Mouse (Mus musculus) cerebellum, adult 2 months (tissue): Measurements from ENCODE around the gene Efhd2. TPM values are rescaled to one million over a fixed set of nuclear protein-coding genes. Genes with fewer than 3 reads are reported as not detected.

ENCODE experiments used
- DNase-seq, 2 experiments: peaks; one replicate each; pipeline ENCODE4 v3.0.0; 2021
- H3K27ac ChIP-seq: fragments of 200-500 bp; 2 replicates; pipeline ENCODE4 v1.5.1; 2012; ENCODE audit warnings: low read length, control low read depth, inconsistent platforms; ENCODE audit not compliant: insufficient read depth
- H3K27me3 ChIP-seq: fragments of 200-500 bp; 2 replicates; pipeline ENCODE4 v1.6.1; 2012; ENCODE audit warnings: inconsistent platforms, mild to moderate bottlenecking, low read length, moderate library complexity; ENCODE audit not compliant: control insufficient read depth, insufficient read depth
- H3K4me1 ChIP-seq: fragments of 200-500 bp; 2 replicates; pipeline ENCODE4 v1.6.1; 2011; ENCODE audit warnings: low read length; ENCODE audit not compliant: control insufficient read depth, insufficient read depth
- H3K4me3 ChIP-seq: fragments of 200-500 bp; replicated peaks from 2 replicates; pipeline ENCODE3; 2011; ENCODE audit warnings: mild to moderate bottlenecking, low read depth, low read length, control low read depth; ENCODE audit not compliant: insufficient read depth
- CTCF ChIP-seq: fragments of 200-500 bp; IDR thresholded peaks from 2 replicates; pipeline ENCODE4 v1.5.1; 2011; ENCODE audit warnings: low read depth, mild to moderate bottlenecking, control low read depth, low read length, moderate library complexity, borderline replicate concordance; ENCODE audit not compliant: insufficient read depth
- POLR2A ChIP-seq: fragments of 200-500 bp; IDR thresholded peaks from 2 replicates; pipeline ENCODE4 v1.6.1; 2011; ENCODE audit warnings: low read length, control low read depth, borderline replicate concordance; ENCODE audit not compliant: insufficient read depth
- WGBS: fragments of 180-500 bp; shearing (Covaris S2); methylation state at CpG from one replicate; pipeline ENCODE4 v1.1.7; 2018; 5-methylcytosine and 5-hydroxymethylcytosine counted together
- polyA plus RNA-seq: library from polyadenylated mRNA; depleted of rRNA; stranded (reverse); fragments of >200 nt; gene quantifications from 2 replicates; pipeline ENCODE4 v1.2.3, GENCODE M21; 2012

Efhd2 gene
- polyA plus RNA-seq, 1 experiment = 152 TPM

DNA sequence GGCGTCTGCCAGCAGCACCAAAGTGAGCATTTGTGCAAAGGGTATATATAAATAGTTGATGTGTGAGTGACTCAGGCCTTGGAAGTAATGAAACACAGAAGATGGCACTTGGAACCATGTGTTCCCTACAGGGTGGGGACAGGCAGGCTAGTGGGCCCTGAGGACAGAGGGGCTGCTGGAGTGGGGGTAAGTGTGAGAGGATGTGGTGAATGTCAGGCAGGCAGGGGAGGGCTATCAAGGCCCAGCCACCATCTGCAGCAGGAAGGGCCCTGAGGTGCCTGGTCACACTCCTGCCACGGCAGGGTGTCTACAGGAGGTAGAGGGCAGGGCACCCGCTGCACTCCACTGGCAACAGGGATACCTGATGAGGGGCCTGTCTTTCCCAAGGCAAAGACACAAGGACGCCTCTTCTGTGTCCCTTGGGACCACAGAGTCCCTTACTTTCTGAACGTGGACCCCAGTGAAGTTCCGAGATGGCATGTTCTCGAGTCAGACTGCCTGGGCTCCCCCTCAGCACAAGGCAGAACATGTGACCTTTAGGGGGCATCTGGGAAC is 10.9 kb downstream of the Efhd2 start:
- no peak overlapping the region for H3K4me3 ChIP-seq
- H3K27me3 ChIP-seq = no peaks in the 10 kb centered on the region
- H3K27ac ChIP-seq = no peak overlapping the region
- TF ChIP-seq POLR2A (no peak), CTCF (no peak)
- WGBS = 90% methylated on average over 7 of the region's 7 CpGs
- H3K4me1 ChIP-seq = peaks cover 29% of the 10 kb centered on the region
- no peak for DNase-seq

DNA sequence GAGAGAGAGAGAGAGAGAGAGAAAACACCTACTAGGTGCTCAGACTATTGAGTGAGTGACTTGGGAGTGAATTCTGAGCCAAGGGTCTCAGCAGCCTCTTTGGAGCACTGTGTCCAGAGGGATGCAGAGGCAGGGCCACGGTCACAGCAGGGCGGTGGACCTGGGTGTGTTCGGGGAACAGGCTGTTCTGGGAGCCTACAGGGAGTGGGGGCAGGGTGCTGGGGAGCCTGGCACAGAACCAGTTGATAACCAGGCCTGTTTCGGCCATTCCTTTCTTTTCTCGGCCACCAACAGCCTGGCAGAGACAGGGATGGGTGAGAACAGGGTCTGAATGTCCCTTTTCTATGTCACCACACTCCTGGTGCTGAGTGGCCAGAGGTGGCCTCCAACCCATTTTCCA is 11.9 kb downstream of the Efhd2 start:
- TF ChIP-seq CTCF (no peak), POLR2A (no peak)
- 77% methylated on average over 5 of the region's 5 CpGs for WGBS

DNA sequence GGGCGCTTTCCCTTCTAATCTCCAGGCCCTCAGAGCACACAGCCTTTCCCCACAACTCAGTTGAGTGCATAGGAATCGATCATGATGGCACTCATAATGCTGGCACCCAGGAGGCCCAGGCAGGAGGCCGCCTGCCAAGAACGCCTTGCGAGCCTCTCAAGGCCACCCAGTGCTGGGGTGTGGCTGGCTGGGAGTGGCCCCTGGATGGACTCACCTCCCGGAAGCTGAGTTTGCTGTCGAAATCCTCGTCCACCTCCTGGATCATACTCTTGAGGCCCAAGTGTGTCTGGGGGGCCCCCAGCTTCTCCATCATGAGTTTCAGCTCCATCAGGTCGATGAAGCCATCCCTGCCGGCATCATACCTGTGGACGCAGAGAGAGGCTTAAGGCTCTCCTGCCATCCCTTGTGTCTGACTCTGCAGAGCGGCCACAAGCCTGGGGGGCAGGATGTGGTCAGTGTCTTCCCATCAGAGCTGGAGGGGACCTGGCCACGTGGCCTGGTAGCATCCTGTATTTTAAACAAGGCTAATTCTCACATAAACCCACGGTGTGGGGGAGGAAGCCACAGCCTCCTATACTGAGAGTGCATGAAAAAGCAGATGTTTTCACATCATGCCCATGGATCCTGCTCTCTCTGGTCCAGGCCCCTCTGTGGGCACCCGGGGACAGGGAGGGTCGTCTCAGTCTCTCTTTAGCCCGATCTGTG is 13.0 kb downstream of the Efhd2 start:
- DNase-seq = no peak
- H3K27ac ChIP-seq = no peak overlapping the region
- H3K4me3 ChIP-seq = no peak overlapping the region
- WGBS = 91% methylated on average over 17 of the region's 17 CpGs
- H3K4me1 ChIP-seq = peaks cover 23% of the 10 kb centered on the region
- TF ChIP-seq CTCF (no peak), POLR2A (no peak)
- no peaks in the 10 kb centered on the region for H3K27me3 ChIP-seq

More for the DNA sequence above, 11.9 kb downstream of the Efhd2 start:
- no peak overlapping the region for H3K4me3 ChIP-seq
- DNase-seq = no peak
- H3K4me1 ChIP-seq = peaks cover 29% of the 10 kb centered on the region
- H3K27me3 ChIP-seq = no peaks in the 10 kb centered on the region
- H3K27ac ChIP-seq = no peak overlapping the region

DNA sequence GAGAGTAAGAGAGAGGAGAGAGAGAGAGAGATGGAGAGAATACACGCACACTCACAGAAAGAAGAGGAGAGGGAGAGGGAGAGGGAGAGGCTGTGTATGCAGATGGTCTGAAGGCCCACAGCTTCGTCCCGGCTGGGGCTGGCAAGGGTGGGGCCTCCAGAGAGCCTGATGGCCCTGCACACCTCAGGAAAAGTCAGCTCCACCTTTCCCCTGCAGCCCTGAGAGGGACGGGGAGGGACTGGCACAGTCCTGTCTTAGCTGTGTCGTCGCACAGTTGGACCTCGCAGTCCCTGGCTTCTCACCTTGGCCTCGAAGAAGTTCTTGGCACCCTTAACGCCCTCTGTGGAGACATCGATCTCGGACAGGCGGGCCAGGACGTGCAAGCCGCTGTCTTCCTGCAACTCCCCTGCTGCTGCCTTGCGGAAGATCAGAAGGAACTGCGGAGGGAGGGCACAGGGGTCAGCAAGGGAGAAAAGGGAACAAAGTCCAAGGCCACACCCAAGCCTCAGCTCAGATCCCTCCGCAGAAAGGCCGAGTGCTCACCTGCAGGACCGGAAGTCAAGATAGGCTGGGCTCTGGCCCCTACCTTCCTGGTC is 14.4 kb downstream of the Efhd2 start:
- WGBS = 42% methylated on average over 19 of the region's 19 CpGs
- no peaks in the 10 kb centered on the region for H3K27me3 ChIP-seq
- TF ChIP-seq POLR2A (no peak), CTCF (no peak)
- peaks cover 10% of the 10 kb centered on the region for H3K4me1 ChIP-seq
- no peak overlapping the region for H3K27ac ChIP-seq
- no peak overlapping the region for H3K4me3 ChIP-seq
- DNase-seq = peak; percentile 46 to 58

DNA sequence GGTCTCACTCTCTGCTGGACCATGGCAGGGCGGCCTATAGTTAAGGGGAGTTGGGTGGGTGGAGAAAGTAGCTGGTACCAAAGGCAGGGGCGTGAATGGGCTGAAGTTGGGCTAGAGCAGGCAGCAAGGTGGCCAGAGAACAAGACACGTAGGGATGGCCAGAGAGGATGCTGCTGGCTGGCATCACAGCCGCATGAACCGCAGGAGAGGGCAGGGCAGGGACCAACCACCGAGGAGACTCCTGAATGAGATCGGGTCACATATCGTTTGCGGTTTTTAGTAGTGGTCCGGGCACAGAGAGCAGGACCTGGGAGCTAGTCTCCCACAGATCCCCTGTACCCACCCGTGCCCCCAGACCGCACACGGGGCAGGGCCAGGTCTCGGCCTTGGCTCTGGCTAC is 15.4 kb downstream of the Efhd2 start:
- no peak overlapping the region for H3K4me3 ChIP-seq
- H3K27ac ChIP-seq = no peak overlapping the region
- 93% methylated on average over 14 of the region's 14 CpGs for WGBS
- H3K4me1 ChIP-seq = peaks cover 8% of the 10 kb centered on the region
- no peaks in the 10 kb centered on the region for H3K27me3 ChIP-seq
- no peak for DNase-seq
- TF ChIP-seq POLR2A = no peak
- TF ChIP-seq CTCF = no peak

DNA sequence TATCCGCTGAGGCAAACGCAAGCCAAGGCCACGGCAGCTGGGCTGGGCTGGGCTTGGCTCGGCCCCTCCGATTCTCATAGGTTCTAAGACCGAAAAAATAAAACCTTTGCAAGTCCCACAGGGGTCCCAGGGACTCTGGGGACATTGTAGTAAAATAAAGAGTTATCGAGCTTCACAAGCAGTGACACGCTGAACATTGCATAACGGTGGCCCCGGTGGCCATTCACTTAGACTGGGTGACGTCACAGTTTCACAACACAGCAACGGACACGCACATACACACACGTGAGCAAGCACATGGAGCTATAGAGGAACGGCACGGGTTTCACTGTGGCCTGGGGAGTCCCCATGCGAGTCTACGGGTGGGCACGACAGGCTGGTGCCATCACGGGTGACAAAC is 16.2 kb downstream of the Efhd2 start:
- Histone ChIP-seq H3K27me3 (no peaks in the 10 kb centered on the region), H3K27ac (no peak overlapping the region), H3K4me3 (no peak overlapping the region), H3K4me1 (peaks cover 8% of the 10 kb centered on the region)
- DNase-seq = no peak
- TF ChIP-seq POLR2A = no peak
- TF ChIP-seq CTCF = no peak
- 53% methylated on average over 20 of the region's 20 CpGs for WGBS

DNA sequence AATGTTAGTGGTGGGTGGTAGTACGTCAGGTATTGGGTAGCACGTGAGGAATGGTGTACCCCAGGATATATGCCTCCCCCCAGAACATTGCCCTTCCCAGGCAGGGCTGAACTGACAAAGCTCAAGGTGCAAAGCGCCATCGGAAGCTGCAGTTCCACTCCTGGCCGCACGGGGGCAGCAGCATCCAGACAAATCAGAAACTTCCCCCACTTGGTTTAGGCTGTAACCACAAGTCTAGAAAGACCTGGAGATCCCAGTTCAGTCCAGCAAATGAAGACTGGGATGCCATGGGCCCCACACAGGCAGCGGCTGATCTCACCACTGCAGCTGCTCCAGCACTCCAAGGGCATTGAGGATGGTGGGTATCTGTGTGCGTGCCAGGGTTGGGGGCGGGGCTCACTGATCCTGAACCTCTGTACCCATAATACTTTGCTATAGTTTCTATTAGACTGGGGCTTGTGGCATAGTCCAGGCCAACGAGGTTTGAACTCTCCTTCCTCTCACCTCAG is 17.2 kb downstream of the Efhd2 start:
- peak; percentile 98 for TF ChIP-seq CTCF
- TF ChIP-seq POLR2A = no peak
- 12% methylated on average over 10 of the region's 10 CpGs for WGBS

More for the DNA sequence above, 17.2 kb downstream of the Efhd2 start:
- Histone ChIP-seq H3K4me1 (peaks cover 8% of the 10 kb centered on the region), H3K27ac (no peak overlapping the region), H3K27me3 (no peaks in the 10 kb centered on the region), H3K4me3 (no peak overlapping the region)
- DNase-seq = peak; percentile 72 to 84
